Comparison of ENCODE assay signal across 23 mouse cellular contexts in genomic region chr13:93384481-93384880, GRCm38 (mm10).
DNase-seq lines count a peak whose midpoint lies in the region; ATAC-seq and TF ChIP-seq lines count a peak whose summit lies in the region.
"Had no signal": no experiment of that assay in that cellular context is flagged by ENCODE, and none has a peak within 500 bp of the region (broad histone marks: within the 10 kb centered on the region; RNA-seq: fewer than 3 reads in every experiment).

No protein-coding gene starts in this region.

- H3K4me1 ChIP-seq in liver, embryonic 12.5 days, result peaks cover 80% of the 10 kb centered on the region
- H3K4me1 ChIP-seq in liver, embryonic 11.5 days (replicated peaks; ENCODE audit: control insufficient read depth, insufficient read depth, low read length), result peaks cover 42% of the 10 kb centered on the region
- H3K4me1 ChIP-seq in liver, embryonic 14.5 days (replicated peaks; ENCODE audit: control insufficient read depth in 2 of 2, insufficient read depth in 2 of 2, low read length in 1 of 2), result peaks cover 67% of the 10 kb centered on the region in 2 experiments
- peaks cover 39 to 52% of the 10 kb centered on the region in 2 experiments for H3K4me1 ChIP-seq in MEL (ENCODE audit: control insufficient read depth in 1 of 2, insufficient read depth in 2 of 2, low read length in 2 of 2)
- H3K4me1 ChIP-seq in liver, embryonic 16.5 days (ENCODE audit: control insufficient read depth, low read depth, low read length), result peaks cover 56% of the 10 kb centered on the region
- H3K4me1 ChIP-seq: embryonic facial prominence, embryonic 12.5 days; forebrain, embryonic 13.5 days; forebrain, embryonic 15.5 days had no signal

- H3K27ac ChIP-seq in liver, embryonic 12.5 days, result peak overlapping the region; percentile 95
- H3K27ac ChIP-seq in liver, embryonic 11.5 days (ENCODE audit: low read depth, low read length), result no peak overlapping the region
- peak overlapping the region; percentile 97 for H3K27ac ChIP-seq in liver, embryonic 14.5 days
- H3K27ac ChIP-seq in MEL (ENCODE audit: control insufficient read depth, low read depth, low read length), result peak overlapping the region; percentile 85
- H3K27ac ChIP-seq in liver, embryonic 16.5 days (ENCODE audit: low read length), result peak overlapping the region; percentile 33; the same call in 1 of the 2 replicates
- H3K27ac ChIP-seq: embryonic facial prominence, embryonic 10.5 days; embryonic facial prominence, embryonic 12.5 days; forebrain, embryonic 13.5 days; forebrain, embryonic 15.5 days had no signal

- H3K4me3 ChIP-seq in liver, embryonic 12.5 days, result no peak overlapping the region
- H3K4me3 ChIP-seq in liver, embryonic 11.5 days (ENCODE audit: low read depth, low read length), result no peak overlapping the region
- no peak overlapping the region for H3K4me3 ChIP-seq in liver, embryonic 14.5 days (ENCODE audit: insufficient read depth in 1 of 2, low read depth in 2 of 2, low read length in 2 of 2)
- peak overlapping the region in 1 of 2 experiments; percentile 36; a peak in 2 of 4 replicates for H3K4me3 ChIP-seq in MEL (ENCODE audit: control insufficient read depth in 1 of 2, insufficient read depth in 1 of 2, low read depth in 2 of 2, low read length in 2 of 2)
- H3K4me3 ChIP-seq in liver, embryonic 16.5 days (ENCODE audit: low read depth, low read length), result no peak overlapping the region
- H3K4me3 ChIP-seq: embryonic facial prominence, embryonic 10.5 days; embryonic facial prominence, embryonic 12.5 days; forebrain, embryonic 13.5 days; forebrain, embryonic 15.5 days had no signal

- TF ChIP-seq EP300 in liver, embryonic 14.5 days (IDR thresholded peaks at IDR 0.05; ENCODE audit: low read depth), result no peak
- peak; percentile 94 to 96 for TF ChIP-seq EP300 in MEL (IDR thresholded peaks at IDR 0.05; ENCODE audit: low read depth in 1 of 2, low read length in 2 of 2)

- no peak for ATAC-seq in liver, embryonic 12.5 days
- ATAC-seq in liver, embryonic 11.5 days (replicated peaks; ENCODE audit: low FRiP score), result no peak
- ATAC-seq in liver, embryonic 14.5 days (ENCODE audit: insufficient read depth), result no peak
- no peak for ATAC-seq in liver, embryonic 16.5 days (ENCODE audit: low read depth)
- ATAC-seq: CD4-positive, CD25-positive, alpha-beta regulatory T cell, adult 4 months; forebrain, embryonic 13.5 days; forebrain, embryonic 15.5 days had no signal

- no peak overlapping the region for H3K9ac ChIP-seq in liver, embryonic 12.5 days
- no peak overlapping the region for H3K9ac ChIP-seq in liver, embryonic 11.5 days (ENCODE audit: low read depth, low read length)
- no peak overlapping the region; the same call in 1 of the 2 replicates for H3K9ac ChIP-seq in liver, embryonic 14.5 days (replicated peaks)
- H3K9ac ChIP-seq in MEL (ENCODE audit: control insufficient read depth, low read depth, low read length, poor library complexity, severe bottlenecking), result peak overlapping the region; percentile 62; the same call in 1 of the 2 replicates
- H3K9ac ChIP-seq in liver, embryonic 16.5 days (ENCODE audit: low read depth, low read length), result no peak overlapping the region
- H3K9ac ChIP-seq: embryonic facial prominence, embryonic 12.5 days; forebrain, embryonic 13.5 days; forebrain, embryonic 15.5 days had no signal

- no peak for TF ChIP-seq POLR2A in MEL (IDR thresholded peaks at IDR 0.05; ENCODE audit: control insufficient read depth in 1 of 2, insufficient read depth in 1 of 2, low read depth in 1 of 2, low read length in 2 of 2, poor library complexity in 1 of 2)

- no peak overlapping the region for H3K4me2 ChIP-seq in liver, embryonic 12.5 days
- no peak overlapping the region for H3K4me2 ChIP-seq in liver, embryonic 11.5 days
- H3K4me2 ChIP-seq in liver, embryonic 14.5 days (ENCODE audit: low read depth), result no peak overlapping the region
- H3K4me2 ChIP-seq in liver, embryonic 16.5 days (ENCODE audit: low read depth, low read length), result no peak overlapping the region
- H3K4me2 ChIP-seq: embryonic facial prominence, embryonic 12.5 days; forebrain, embryonic 13.5 days; forebrain, embryonic 15.5 days had no signal

- 60% methylated on average over 1 of the region's 1 CpGs for WGBS in liver, embryonic 12.5 days (ENCODE audit: insufficient replicate concordance)
- 71% methylated on average over 1 of the region's 1 CpGs for WGBS in liver, embryonic 11.5 days
- 72% methylated on average over 1 of the region's 1 CpGs for WGBS in liver, embryonic 14.5 days (ENCODE audit: insufficient replicate concordance)
- WGBS in liver, embryonic 16.5 days (ENCODE audit: insufficient replicate concordance), result 63% methylated on average over 1 of the region's 1 CpGs

- no peaks in the 10 kb centered on the region for H3K27me3 ChIP-seq in liver, embryonic 12.5 days (replicated peaks)
- no peaks in the 10 kb centered on the region for H3K27me3 ChIP-seq in liver, embryonic 11.5 days (replicated peaks; ENCODE audit: control insufficient read depth, insufficient read depth, low read length)
- no peaks in the 10 kb centered on the region for H3K27me3 ChIP-seq in liver, embryonic 14.5 days (ENCODE audit: control insufficient read depth, insufficient read depth, low read length)
- no peaks in the 10 kb centered on the region for H3K27me3 ChIP-seq in MEL (ENCODE audit: control insufficient read depth in 1 of 2, insufficient read depth in 2 of 2, low read length in 2 of 2)
- no peaks in the 10 kb centered on the region for H3K27me3 ChIP-seq in liver, embryonic 16.5 days (ENCODE audit: control insufficient read depth, insufficient read depth, low read depth, low read length)
- H3K27me3 ChIP-seq: CH12.LX; embryonic facial prominence, embryonic 12.5 days; forebrain, embryonic 13.5 days; forebrain, embryonic 15.5 days had no signal

- no peak for TF ChIP-seq CTCF in liver, embryonic 14.5 days (IDR thresholded peaks at IDR 0.05; ENCODE audit: low read depth)
- no peak for TF ChIP-seq CTCF in MEL (IDR thresholded peaks at IDR 0.05 in 2 of 3, conservative IDR thresholded peaks at IDR 0.05 in 1 of 3; ENCODE audit: control insufficient read depth in 1 of 3, insufficient read depth in 1 of 3, low read depth in 2 of 3, low read length in 3 of 3, poor library complexity in 1 of 3, severe bottlenecking in 1 of 3)

- no peaks in the 10 kb centered on the region; the same call in 1 of the 2 replicates for H3K79me2 ChIP-seq in MEL (ENCODE audit: control insufficient read depth, insufficient read depth, low read length, poor library complexity)

- H3K9me3 ChIP-seq in liver, embryonic 12.5 days (replicated peaks), result no peaks in the 10 kb centered on the region
- H3K9me3 ChIP-seq in liver, embryonic 11.5 days (ENCODE audit: control insufficient read depth, low read length), result no peaks in the 10 kb centered on the region
- H3K9me3 ChIP-seq in liver, embryonic 14.5 days (ENCODE audit: control insufficient read depth, low read length), result no peaks in the 10 kb centered on the region
- no peaks in the 10 kb centered on the region for H3K9me3 ChIP-seq in MEL (replicated peaks; ENCODE audit: insufficient read depth, low read length)
- H3K9me3 ChIP-seq in liver, embryonic 16.5 days (replicated peaks; ENCODE audit: control insufficient read depth, low read length), result no peaks in the 10 kb centered on the region
- H3K9me3 ChIP-seq: embryonic facial prominence, embryonic 10.5 days; embryonic facial prominence, embryonic 12.5 days; forebrain, embryonic 13.5 days; forebrain, embryonic 15.5 days; G1E had no signal

- no peak for TF ChIP-seq RAD21 in MEL (IDR thresholded peaks at IDR 0.05; ENCODE audit: low read depth, low read length)

- no peaks in the 10 kb centered on the region for H3K36me3 ChIP-seq in liver, embryonic 12.5 days
- no peaks in the 10 kb centered on the region for H3K36me3 ChIP-seq in liver, embryonic 11.5 days (ENCODE audit: control insufficient read depth, insufficient read depth, low read length)
- no peaks in the 10 kb centered on the region for H3K36me3 ChIP-seq in liver, embryonic 14.5 days (replicated peaks; ENCODE audit: control insufficient read depth, insufficient read depth, low read depth)
- peaks cover 0 to 69% of the 10 kb centered on the region in 2 experiments; a peak in 2 of 4 replicates for H3K36me3 ChIP-seq in MEL (ENCODE audit: control insufficient read depth in 1 of 2, insufficient read depth in 2 of 2, low read length in 2 of 2)
- H3K36me3 ChIP-seq in liver, embryonic 16.5 days (ENCODE audit: control insufficient read depth, insufficient read depth), result no peaks in the 10 kb centered on the region
- H3K36me3 ChIP-seq: embryonic facial prominence, embryonic 10.5 days; embryonic facial prominence, embryonic 12.5 days; forebrain, embryonic 15.5 days had no signal

- no peak for DNase-seq in liver, embryonic 11.5 days (ENCODE audit: low spot score)
- DNase-seq in liver, embryonic 14.5 days (ENCODE audit: low read depth in 3 of 3, low spot score in 3 of 3), result no peak
- DNase-seq in liver (no peak), MEL (ENCODE audit: low read depth, low spot score) (peak; percentile 69)
- no peak for DNase-seq in kidney, postnatal 10 days
- DNase-seq: adrenal gland, adult 2 months; adrenal gland, postnatal 10 days; adrenal gland, postnatal 25 days; B cell, adult 2 months; cerebellum, adult 11-12 months; cerebellum, adult 2 months; cerebellum, adult 9-10 months; cerebellum, postnatal 10 days; cerebellum, postnatal 25 days had no signal

TF ChIP-seq in MEL, 35 proteins besides CTCF, POLR2A, EP300 and RAD21:
- peak; percentile 97 for TF ChIP-seq RCOR1 (IDR thresholded peaks at IDR 0.05; ENCODE audit: low read depth, low read length)
- TF ChIP-seq GATA1 (IDR thresholded peaks at IDR 0.05; ENCODE audit: low read depth, low read length), result peak; percentile 96
- peak; percentile 50; the same call in 1 of the 2 replicates for TF ChIP-seq ELF1 (IDR thresholded peaks at IDR 0.05; ENCODE audit: low read depth, low read length)
- TF ChIP-seq TBP (IDR thresholded peaks at IDR 0.05; ENCODE audit: low read depth, low read length), result peak; percentile 57
- TF ChIP-seq SIN3A (IDR thresholded peaks at IDR 0.05; ENCODE audit: low read length), result peak; percentile 61
- no peak for TF ChIP-seq MYB (IDR thresholded peaks at IDR 0.05; ENCODE audit: low read depth, low read length)
- no peak for TF ChIP-seq GABPA (IDR thresholded peaks at IDR 0.05; ENCODE audit: low read depth, low read length)
- peak; percentile 82 for TF ChIP-seq TAL1 (IDR thresholded peaks at IDR 0.05; ENCODE audit: low read length)
- TF ChIP-seq ETS1 (IDR thresholded peaks at IDR 0.05; ENCODE audit: low read depth, low read length), result peak; percentile 76
- TF ChIP-seq TCF12 (IDR thresholded peaks at IDR 0.05; ENCODE audit: low read depth, low read length), result peak; percentile 87
